Mouse (Mus musculus): ENCODE measurements around the gene Arnt.

DNA sequence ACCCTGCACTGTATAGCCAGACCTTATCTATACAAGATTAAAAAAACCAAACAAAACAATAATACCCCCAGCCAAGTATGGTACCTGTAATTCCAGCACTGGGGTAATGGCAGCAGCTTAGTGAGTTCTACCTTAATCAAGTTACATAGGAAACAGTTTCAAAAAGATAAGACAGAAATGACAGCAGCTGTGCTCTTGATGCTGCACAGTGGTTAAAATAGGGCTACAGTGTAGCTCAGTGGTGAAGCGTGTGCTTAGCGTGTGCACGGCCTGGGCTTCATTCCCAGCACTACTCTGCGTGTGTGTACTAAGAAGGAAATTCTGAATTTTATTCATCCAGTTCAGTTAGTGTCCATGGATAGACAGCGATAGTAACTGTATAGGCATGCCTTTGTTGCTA is 22.2 kb downstream of the Arnt start:
- TF ChIP-seq ZC3H11A (IDR thresholded peaks at IDR 0.05; ENCODE audit: borderline replicate concordance, low read depth, low read length) (no peak), MAFK (IDR thresholded peaks at IDR 0.05; ENCODE audit: insufficient read depth, low read depth, low read length) (no peak)

Data from ES-E14 (cell line).